Mouse (Mus musculus) heart, postnatal 14 days (tissue): ENCODE measurements around the gene Ncbp1. TPM values are rescaled to one million over a fixed set of nuclear protein-coding genes. Genes with fewer than 3 reads are reported as not detected.

ENCODE experiments used
- DNase-seq, 2 experiments: peaks; one replicate each; pipeline ENCODE4 v3.0.0; 2021 to 2022
- intact Hi-C: fragments of 180-260 bp; cut with DNase I; formaldehyde crosslinking; loops from one replicate; pipeline ENCODE4 v1.15.1; 2025
- long read RNA-seq, 2 experiments: library from polyadenylated mRNA; stranded (forward); transcript quantifications; one replicate each; pipeline ENCODE4 v2.0.0; 2021
- total RNA-seq, 2 experiments: library from RNA; stranded (reverse); gene quantifications; 2 replicates each; pipeline ENCODE4 v1.2.3; 2021

Ncbp1 gene
- total RNA-seq = 10 to 100 TPM; 21.4 to 24.3 TPM
- long read RNA-seq, experiment 1, transcript Ncbp1-201 (23 exons, 3,010 nt) = major isoform, 25 of 29 reads
- long read RNA-seq, experiment 1, partial matches to known transcripts = 4 of 29 reads
- long read RNA-seq, experiment 1, other reads (novel, unspliced or antisense) = 0 of 29 reads
- long read RNA-seq, experiment 2, transcript Ncbp1-201 (23 exons, 3,010 nt) = major isoform, 18 of 23 reads
- long read RNA-seq, experiment 2, partial matches to known transcripts = 3 of 23 reads
- long read RNA-seq, experiment 2, other reads (novel, unspliced or antisense) = 2 of 23 reads

DNA sequence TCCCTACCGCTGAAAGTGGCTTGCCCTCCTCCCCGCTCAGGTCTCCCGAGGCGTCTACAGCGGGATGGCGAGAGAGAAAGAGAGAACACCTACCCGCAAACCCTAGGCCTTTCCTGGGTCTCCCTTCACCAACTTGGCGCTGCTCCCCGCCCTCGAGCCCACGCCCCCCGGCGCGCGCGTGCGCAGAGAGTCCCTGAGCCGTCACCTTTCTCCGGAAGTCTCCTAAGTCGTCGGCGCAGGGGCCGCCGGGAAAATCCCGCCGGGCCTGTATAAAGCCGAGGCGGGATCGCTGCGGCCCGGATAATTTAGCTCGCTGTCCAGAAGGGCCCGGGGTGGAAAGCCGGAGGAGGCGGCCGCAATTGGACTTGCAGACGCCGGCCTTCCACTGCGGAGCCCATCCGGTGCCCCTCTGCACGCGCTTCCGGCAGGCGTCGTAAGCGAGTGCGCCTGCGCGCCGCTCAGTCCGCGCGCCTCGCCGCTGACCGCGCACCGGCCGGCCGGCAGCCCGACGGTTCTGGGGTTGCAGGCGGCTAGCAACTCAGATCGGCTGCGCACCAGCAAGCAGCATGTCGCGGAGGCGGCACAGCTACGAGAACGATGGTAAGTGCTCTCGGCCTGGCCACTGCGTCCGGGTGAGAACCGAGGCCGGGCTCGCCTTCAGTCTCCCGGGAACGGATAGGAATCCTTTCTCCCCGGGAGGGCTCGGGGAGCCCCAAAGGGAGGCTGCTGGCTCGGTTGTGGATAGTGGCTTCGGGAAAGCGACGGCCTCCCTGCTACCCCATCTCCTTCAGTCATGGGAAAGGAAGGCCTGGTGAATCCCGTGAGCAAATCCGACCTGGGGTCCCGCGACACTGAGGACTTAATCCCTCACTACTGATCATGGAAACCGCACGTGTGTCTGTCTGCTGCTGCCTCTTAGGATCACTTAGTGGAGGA, at the start of gene Ncbp1, which contains the start of gene Tstd2:
Gene Ncbp1 (plus strand): TSS at position 327 of the 936 bp plus-strand sequence.
Gene Tstd2 (minus strand): TSS at position 408 of the 936 bp plus-strand sequence.
- peak; percentile 94 to 95 for DNase-seq
- intact Hi-C loops = no loop called here

DNA sequence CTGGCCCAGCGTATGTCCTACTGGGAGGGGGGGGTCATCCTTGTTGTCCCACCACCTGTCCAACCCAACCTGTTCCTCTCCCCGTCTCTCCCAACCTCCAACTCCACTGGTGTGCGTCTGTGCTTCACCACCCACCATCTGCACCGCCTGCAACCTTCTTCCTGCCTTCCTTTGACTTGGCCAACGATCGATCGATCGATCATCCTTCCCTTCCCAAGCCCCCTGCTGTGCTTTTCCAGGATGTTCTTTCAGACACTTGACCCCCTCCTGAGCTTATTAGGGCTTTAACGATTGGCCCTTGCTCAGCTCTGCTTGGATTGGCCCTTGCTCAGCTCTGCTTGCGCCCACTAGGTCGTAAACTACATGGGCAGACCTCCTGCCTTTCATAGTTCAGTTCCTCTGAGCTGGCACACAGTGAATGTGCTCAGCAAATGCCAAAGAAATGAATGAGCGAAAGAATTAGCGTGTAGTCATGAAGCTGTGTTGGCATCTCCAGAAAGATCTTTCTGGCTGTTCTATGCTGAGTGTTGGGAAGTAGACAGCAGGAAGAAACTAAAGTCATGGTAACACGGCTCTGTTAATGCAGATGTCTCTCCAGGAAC, 48.8 kb upstream of the Ncbp1 start:
- intact Hi-C loops = no loop called here
- DNase-seq = no peak

DNA sequence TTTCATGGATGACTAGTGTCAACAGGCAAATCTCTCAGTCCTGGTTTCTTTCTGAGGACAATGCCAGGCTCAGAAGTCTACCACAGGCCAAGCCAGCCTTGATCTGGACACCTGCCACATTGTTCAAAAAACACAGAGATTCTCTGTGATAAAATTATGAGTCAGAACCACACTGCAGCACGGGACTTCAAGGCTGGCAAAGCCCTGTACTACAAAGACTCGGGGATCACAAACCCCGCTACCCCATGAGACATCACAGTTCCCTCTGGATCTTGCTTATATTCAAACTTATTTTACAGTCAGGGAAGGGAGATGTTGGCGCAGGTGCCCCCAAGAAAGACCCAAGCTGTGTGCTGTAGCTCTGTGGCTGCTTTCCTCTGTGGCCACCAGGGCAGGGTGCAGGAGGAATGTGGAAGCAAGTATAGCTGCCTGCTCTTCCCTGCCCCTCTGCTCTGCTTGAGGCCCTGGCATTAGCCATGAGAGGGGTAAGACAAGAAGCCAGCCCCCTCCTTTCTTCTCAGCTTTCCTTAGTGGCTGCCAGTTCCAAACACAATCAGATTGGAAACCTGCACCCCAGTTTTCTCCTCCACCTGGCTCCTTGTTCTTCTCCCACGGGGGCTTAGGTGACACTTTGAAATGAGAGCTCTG, 45.9 kb upstream of the Ncbp1 start:
- intact Hi-C loops = no loop called here
- DNase-seq = no peak

DNA sequence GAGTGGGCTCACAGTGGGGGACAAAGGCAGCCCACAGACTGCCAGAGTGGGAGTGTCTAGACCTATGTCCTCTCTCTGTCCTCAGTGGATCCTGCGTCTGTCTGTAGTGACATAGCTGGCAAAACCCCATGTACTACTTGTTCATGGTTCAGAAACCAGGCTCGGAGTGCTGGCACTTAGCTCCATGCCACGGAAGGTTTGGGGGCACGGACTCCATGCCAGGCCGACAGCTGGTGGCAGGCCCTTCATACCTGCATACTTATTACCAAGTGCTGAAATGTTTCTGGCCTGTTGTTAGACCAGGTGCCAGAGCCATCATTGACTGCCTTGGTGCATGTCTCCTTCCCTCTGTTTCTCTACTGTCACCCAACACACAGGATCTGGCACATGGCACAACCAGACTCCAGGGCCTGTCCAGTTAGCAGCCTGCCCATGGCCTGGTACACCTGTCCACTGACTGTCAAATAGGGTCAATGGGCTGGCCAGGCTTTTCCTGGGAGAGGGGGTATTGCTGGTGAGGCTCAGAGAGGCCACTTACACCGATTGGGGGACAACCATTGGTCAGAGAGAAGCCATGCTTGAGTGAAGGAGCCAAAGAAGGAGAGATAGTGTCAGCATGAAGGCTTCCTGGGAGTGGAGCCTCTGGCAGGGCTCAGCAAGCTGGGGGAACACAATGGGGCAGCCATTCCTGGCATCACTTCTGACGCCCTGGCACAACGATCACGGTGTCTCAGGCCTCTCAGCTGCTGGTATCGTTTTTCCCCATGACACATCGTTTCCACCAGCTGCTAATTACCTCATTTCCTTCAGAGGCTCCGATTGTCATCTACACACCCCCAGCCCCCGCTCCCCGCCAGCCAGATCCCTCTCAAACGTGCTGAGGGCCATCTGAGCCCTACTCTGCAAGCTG, 43.2 kb upstream of the Ncbp1 start:
- intact Hi-C loops = no loop called here
- DNase-seq = peak in 1 of 2 experiments; percentile 51

DNA sequence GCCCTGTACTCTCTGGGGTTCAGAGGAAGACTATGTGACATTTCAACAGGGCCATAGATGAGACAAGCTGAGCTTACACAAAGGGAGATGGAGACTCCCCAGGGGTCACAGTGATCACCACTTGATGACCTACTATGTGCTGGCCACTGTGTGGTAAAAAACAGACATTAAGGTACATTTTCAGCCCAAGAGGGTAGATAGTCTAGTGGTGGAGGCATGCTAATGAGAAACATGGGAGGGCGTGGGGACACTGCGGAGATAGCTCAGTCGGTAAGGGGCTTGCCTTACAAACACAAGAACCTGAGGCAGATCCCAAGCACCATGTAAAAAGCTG, 42.6 kb upstream of the Ncbp1 start:
- no peak for DNase-seq

DNA sequence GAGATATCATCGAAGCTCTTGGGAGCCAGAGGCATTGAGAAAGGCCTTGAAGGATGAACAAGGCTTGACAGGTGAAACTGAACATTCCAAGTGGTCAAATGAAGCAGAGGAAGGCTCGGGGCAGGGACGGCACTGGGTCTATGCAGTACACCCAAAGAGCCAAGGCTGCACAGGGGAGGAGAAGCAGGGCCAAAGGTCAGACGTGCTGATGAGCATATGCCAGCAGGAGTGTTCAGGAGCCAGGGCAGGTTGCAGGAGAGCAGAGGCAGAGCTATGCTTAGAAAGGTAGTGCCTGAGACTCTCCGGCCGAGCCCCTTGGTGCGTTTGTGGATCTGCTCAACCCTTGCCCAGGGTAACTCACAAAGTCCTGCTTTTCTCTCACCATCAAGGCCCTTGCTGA, 41.9 kb upstream of the Ncbp1 start:
- intact Hi-C loops = no loop called here
- DNase-seq = no peak

More for the DNA sequence above, 42.6 kb upstream of the Ncbp1 start:
- intact Hi-C loops = no loop called here

DNA sequence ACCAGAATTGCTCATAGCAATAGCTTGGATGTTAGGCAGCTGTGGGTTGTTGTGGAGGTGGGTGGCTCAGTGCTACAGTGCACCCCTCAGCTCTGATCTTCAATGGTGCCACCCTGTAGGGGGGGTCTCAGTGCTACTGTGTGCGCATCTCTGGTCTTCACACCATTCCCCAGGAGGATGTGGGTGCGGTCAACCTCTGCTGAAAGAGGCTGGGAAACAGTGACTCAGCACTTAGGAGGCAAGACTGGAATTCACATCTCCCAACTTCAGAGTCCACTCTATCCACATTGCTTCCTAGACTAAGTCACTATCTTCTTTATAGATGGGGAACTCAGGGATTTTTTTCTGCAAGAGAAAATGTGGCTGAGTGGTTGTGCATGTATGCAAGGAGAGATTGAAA, 40.8 kb upstream of the Ncbp1 start:
- DNase-seq = no peak
- intact Hi-C loops = no loop called here

DNA sequence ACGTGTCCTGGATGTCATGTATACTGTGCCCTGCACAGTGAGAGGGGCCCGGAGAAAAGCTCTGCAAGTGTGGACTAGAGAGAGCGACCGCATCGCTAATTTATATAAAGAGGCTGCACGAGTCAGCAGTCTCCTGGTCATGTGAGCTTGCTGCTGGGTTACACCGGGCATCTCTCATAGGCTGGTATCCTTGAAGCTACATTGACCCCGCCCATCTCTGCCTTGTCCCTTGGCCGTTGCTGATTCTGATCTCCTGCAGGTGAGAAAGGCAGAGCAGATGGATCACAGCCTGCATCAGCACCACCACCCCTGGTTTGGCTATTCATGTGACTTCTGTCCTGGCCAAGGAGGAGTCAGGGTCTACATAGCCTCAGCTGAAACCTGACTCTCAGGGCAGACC, 39.3 kb upstream of the Ncbp1 start:
- DNase-seq = no peak
- intact Hi-C loops = no loop called here

DNA sequence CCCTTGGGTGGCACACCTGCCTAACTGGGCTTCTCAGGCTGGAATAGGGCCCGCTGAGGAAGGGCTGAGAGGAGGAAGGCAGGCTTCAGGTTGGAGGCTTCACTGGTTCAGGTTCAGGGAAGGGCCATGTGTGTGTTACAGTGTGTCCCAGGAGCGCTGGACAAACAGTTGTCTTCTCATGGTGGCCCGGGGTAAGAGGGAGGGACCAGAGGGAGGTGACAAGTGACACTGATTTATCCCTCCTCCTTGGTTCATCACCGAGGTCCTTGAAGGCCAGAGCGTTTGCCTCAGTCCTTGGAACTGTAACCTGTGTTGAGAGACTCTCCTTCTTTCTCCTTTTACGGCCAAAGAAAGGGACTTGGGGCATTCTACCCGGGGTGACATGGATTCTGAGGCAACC, 37.9 kb upstream of the Ncbp1 start:
- no peak for DNase-seq
- intact Hi-C loops = loop anchor here (5.0 kb wide), 1 partner anchor 58 kb away; no protein-coding TSS in a partner anchor

DNA sequence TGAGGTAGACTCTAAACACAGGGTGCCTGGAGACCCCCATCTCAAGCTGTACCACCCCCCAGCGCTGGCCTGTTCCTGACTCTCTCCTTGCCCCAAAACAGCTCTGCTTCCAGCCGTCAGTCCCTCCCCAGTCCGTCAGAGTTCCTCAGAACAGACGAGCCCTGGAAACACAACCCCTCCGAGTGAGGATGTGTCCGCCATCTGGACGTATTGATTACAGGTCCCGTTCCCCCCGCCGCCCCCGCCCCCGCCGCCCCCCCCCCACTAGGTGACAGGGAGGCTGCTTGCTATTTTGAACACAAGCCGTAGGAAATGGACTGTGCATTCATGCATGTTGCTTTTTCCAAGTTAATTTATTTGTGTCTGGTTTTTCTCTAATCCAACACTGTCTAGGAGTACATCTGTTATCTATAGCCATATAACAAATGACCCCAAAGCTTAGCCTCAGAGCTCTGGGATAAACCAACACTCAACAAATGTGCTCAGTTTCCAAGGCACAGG, 37.2 kb upstream of the Ncbp1 start:
- intact Hi-C loops = loop anchor here (5.0 kb wide), 1 partner anchor 59 kb away; no protein-coding TSS in a partner anchor

DNA sequence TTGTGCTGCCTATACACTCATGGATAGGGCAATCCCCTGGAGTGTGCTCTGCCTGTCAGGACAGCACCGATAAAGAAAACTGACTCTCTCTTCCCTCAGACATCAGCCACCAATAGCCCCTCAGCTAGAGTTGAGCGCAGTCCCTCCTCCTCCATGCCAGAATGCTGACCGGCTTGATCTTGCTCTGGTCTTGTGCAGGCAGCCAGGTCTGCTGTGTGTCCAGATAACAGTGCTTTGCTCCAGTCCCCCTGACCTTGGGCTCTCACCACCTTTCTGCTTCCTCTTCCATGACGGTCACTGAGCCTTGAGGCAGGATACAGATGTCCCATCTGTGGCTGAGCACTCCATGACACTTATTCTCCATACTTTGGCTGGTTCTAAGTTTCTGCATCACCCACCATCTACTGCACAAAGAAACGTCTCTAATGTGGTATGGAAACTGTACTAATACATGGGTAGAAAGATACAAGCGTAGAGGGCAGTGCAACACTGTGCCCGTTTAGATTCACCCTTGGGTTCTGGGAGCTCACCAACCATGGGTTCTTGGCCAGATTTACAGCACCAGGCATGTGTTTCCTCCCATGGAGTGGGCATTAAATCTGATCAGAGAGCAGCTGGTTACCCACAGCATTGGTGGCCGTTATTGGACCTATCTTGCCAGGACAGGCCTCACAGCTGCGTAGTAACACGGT, 36.2 kb upstream of the Ncbp1 start:
- DNase-seq = no peak
- intact Hi-C loops = loop anchor here (5.0 kb wide), 1 partner anchor 60 kb away; no protein-coding TSS in a partner anchor

More for the DNA sequence above, 37.2 kb upstream of the Ncbp1 start:
- no peak for DNase-seq

DNA sequence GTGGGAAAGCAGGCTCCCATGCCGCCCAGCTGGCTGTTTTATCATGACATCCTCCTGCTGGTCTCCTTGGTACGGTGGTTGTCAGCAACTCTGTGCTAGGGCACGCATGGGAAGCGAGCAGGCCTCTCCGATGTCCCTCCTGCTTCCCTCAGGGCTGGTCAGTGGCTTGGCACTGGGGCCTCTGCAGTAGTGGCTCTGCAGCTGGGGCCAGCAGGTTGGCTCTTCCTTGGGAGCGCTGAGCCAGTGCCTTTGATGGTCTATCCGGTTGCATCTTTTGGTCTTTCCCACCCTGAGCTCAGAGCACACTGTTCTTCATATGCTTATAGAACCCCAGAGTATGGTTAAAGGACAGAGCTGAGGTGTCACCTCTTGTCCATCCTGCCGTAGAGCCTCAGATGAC, 28.3 kb upstream of the Ncbp1 start:
- intact Hi-C loops = no loop called here
- no peak for DNase-seq

DNA sequence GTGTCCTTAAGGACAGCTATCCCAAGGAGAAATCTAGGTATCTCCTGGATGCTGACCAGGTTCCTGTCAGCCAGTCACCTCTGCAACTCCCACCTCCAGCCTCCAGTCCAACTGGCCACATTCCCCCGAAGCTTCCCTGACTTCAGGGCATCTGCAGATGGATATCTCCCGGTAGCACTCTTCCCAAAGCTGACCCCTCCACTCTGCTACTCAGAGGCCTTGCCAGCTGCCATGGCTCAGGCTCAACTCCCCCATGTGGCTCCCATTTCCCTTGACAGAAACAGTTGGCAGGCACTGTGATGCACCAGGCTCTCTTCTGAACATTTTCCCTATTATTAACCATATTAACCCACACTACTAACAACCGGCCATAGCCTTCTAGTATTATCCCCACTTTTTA, 27.1 kb upstream of the Ncbp1 start:
- intact Hi-C loops = no loop called here
- peak in 1 of 2 experiments; percentile 26 for DNase-seq

DNA sequence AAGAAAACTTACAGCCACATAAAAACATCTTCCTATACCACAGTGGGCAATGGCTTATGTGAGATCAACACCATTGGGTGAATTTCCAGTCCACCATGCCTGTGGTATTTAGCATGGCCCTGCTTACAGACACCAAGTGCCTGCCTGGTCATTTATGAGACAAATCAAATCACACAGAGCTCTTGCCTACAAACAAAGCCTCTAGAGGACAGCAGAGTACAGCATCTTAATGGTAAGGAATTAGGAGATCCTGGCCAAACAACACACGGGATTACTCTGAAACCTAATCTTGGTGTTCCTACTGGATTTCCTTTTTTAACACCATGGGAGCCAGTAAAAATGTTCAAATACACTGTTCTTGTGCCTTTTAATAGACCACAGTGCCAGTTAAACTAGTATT, 23.1 kb upstream of the Ncbp1 start:
- DNase-seq = no peak
- intact Hi-C loops = no loop called here

DNA sequence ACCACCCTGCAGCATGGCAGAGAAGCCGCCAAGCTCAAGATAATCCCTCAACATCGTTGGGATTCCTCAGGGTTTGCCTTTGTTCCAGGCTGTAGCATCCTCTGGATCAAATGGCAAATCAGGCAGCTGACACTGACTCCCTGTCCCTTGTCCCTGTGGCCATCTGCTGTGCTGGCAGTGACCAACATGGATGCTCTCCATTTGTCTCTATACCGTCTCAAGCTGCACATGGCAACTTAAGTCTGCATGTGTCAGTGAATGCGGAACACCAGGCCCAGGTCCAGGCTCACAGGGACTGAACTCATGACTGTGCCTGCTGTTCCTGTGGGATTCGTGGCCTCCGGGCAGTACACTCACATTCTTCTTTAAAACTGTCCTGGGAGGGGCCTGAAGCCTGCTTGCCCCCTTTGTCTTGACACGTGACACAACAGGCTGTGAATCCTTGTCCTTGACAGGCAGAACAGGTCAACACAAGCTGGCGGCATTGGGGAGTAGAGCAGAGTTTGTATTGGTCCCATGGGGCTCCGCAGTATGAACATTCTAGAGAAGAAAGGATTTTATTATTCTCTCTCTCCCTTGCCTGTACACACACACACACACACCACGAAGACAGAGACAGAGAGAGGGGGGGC, 21.8 kb upstream of the Ncbp1 start:
- intact Hi-C loops = no loop called here
- DNase-seq = peak in 1 of 2 experiments; percentile 15

DNA sequence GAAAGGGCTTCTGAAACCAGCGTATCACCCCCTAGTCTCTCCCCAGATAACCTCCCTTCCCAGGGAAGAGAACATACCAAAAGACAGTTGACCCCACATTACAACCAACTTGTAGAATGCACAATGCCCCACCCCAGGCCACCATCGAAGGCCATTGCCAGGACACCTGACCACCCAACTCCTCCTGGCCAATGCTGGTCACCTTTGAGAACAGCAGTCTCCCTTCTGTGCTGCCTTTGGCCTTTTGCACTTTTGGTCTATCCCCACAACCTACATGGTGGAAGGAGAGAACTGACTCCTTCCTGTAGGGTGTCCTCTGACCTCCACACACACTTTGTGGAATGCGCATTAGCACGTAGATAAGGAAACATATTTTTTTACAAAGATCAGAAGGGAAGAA, 20.9 kb upstream of the Ncbp1 start:
- intact Hi-C loops = no loop called here
- DNase-seq = no peak

DNA sequence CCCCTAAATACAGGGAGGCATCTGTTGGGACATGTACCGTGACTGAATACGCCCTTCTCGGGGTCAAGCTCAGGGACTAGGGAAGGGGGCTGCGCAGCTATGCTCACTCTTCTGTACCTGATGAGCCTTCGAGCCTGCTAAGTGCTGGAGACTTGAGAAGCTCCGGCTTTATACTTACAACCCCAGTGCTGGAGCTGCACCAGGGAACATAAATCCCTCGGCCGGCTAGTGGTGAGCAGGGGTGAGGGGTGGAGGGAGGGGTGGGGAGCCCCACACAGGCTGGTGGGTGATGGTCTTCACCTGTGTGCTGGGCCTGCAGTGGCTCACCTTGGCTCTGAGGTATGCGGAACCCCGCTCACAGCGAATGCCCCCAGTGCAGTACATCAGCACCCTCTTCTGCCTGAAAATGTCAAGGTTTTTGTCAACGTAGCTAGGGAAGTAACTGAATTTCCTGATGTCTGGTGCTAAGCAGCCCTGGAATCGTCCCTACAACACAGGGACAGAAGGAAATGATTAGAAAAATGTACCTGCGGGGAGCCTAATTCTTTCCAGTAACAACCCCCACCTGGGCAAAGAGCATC, 18.8 kb upstream of the Ncbp1 start:
- DNase-seq = no peak
- intact Hi-C loops = loop anchor here (10.0 kb wide), 1 partner anchor 145 kb away; no protein-coding TSS in a partner anchor

DNA sequence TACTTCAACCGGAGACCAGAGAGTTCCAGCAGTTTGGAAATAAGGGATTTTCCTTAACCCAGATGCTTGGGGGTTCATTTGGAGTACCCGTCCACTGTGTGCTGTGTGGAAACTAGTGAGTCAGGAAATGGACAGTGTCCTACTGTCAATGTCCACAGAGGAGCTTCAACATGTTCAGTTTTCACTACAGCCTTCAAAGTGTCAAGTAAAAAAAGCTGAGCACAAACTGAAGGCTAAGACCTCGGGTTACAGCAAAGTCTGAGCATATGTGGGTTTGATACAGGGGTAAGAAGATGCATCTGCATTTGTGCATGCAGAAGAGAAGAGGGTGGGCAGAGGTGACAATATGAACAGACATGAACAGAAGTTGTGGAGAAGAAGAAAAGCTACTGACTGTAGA, 17.6 kb upstream of the Ncbp1 start:
- intact Hi-C loops = loop anchor here (10.0 kb wide), 1 partner anchor 146 kb away; no protein-coding TSS in a partner anchor
- DNase-seq = no peak
